Mouse (Mus musculus): Measurements from ENCODE around the gene Btnl10. TPM values are rescaled to one million over a fixed set of nuclear protein-coding genes. Genes with fewer than 3 reads are reported as not detected.
"Not testable (repeated sequence)": the region's sequence is repeated elsewhere in the genome, so short reads cannot be mapped to it uniquely, and the experiment has no call there.

The Btnl10 gene
- total and polyA plus RNA-seq, 3 experiments: 0.04 TPM; not detected in 2

DNA sequence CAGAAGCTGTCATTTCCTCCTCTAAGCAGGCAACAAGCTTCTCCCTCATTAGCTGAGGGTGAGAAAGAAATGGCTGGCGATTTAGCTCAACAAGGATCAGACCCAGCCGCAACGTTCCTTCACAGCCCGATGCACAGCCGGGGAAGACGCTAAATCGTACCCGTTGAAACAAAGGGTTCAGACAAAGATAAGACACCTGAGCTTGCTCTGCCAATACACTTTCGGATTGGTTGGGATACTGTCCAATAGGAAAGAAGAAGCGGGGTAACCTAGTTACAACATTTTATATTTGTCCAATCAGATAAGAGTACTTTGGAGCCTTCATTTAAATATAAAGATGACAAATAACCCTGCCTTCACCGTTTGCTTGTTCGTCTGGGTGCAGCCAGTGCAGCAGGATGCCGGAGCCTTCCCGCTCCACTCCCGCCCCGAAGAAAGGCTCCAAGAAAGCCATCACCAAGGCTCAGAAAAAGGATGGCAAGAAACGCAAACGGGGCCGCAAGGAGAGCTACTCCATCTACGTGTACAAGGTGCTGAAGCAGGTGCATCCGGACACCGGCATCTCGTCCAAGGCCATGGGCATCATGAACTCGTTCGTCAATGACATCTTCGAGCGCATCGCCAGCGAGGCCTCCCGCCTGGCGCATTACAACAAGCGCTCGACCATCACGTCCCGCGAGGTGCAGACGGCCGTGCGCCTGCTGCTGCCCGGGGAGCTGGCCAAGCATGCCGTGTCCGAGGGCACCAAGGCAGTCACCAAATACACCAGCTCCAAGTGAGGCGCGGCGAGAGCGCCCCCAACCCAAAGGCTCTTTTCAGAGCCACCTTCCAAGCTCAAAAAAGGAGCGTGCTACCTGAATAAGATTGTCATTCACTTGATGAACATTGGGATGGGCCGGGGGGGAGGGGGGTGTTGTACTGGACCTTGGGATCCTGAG lies 31.1 kb downstream of the Btnl10 start, which contains the start of gene Hist3h2ba:
Gene Hist3h2ba (plus strand): TSS at position 379 of the 938 bp plus-strand sequence.
- Histone ChIP-seq H3K9ac (ENCODE audit: low read depth, low read length) (peak within 1 kb of the TSS; percentile 33), H3K27ac (peak within 1 kb of the TSS; percentile 24), H3K27me3 (ENCODE audit: control insufficient read depth, insufficient read depth, low read length) (0 out of 2 replicates have a peak, but pooled peaks cover 1% of the 10 kb centered on the region), H3K4me1 (ENCODE audit: control insufficient read depth, insufficient read depth, low read length) (peaks cover 1% of the 10 kb centered on the region; the same call in 1 of the 2 replicates), H3K4me3 (peak within 1 kb of the TSS; percentile 44), H3K36me3 (ENCODE audit: control insufficient read depth, insufficient read depth, low read length) (no peaks in the 10 kb centered on the region), H3K79me2 (replicated peaks; ENCODE audit: control insufficient read depth, insufficient read depth, low read length) (no peaks in the 10 kb centered on the region)
- intact Hi-C loops (cut with DNase I): no loop called here
- peak; percentile 56 to 61 for DNase-seq
- TF ChIP-seq EP300 (IDR thresholded peaks at IDR 0.05; ENCODE audit: insufficient read depth, low read depth, low read length) (no peak), CTCF (IDR thresholded peaks at IDR 0.05) (no peak), POLR2A (IDR thresholded peaks at IDR 0.05; ENCODE audit: insufficient read depth, low read depth, low read length) (peak; percentile 79)
- 1% methylated on average over 48 of the region's 48 CpGs for WGBS

GRCm38 (mm10) chr11:58949480-58950431 lies 32.0 kb downstream of the Btnl10 start:
- no peak for DNase-seq
- H3K79me2 ChIP-seq (replicated peaks; ENCODE audit: control insufficient read depth, insufficient read depth, low read length): no peaks in the 10 kb centered on the region
- 0 out of 2 replicates have a peak, but pooled peaks cover 1% of the 10 kb centered on the region for H3K27me3 ChIP-seq (ENCODE audit: control insufficient read depth, insufficient read depth, low read length)
- 42% methylated on average over 20 of the region's 20 CpGs for WGBS
- no peak for TF ChIP-seq EP300 (IDR thresholded peaks at IDR 0.05; ENCODE audit: insufficient read depth, low read depth, low read length)
- no peak for TF ChIP-seq POLR2A (IDR thresholded peaks at IDR 0.05; ENCODE audit: insufficient read depth, low read depth, low read length)
- no peak for TF ChIP-seq CTCF (IDR thresholded peaks at IDR 0.05)
- no peak overlapping the region for H3K9ac ChIP-seq (ENCODE audit: low read depth, low read length)
- no peak overlapping the region for H3K27ac ChIP-seq
- H3K4me1 ChIP-seq (ENCODE audit: control insufficient read depth, insufficient read depth, low read length): peaks cover 1% of the 10 kb centered on the region; the same call in 1 of the 2 replicates
- H3K36me3 ChIP-seq (ENCODE audit: control insufficient read depth, insufficient read depth, low read length): no peaks in the 10 kb centered on the region
- intact Hi-C loops (cut with DNase I): no loop called here
- H3K4me3 ChIP-seq: no peak overlapping the region

GRCm38 (mm10) chr11:58951210-58951609 lies 33.5 kb downstream of the Btnl10 start:
- Histone ChIP-seq H3K36me3 (ENCODE audit: control insufficient read depth, insufficient read depth, low read length) (peaks cover 3% of the 10 kb centered on the region), H3K9ac (ENCODE audit: low read depth, low read length) (no peak overlapping the region), H3K4me3 (no peak overlapping the region), H3K27ac (no peak overlapping the region), H3K27me3 (ENCODE audit: control insufficient read depth, insufficient read depth, low read length) (0 out of 2 replicates have a peak, but pooled peaks cover 1% of the 10 kb centered on the region), H3K4me1 (ENCODE audit: control insufficient read depth, insufficient read depth, low read length) (peaks cover 1% of the 10 kb centered on the region; the same call in 1 of the 2 replicates), H3K79me2 (replicated peaks; ENCODE audit: control insufficient read depth, insufficient read depth, low read length) (no peaks in the 10 kb centered on the region)
- 86% methylated on average over 5 of the region's 5 CpGs for WGBS
- TF ChIP-seq POLR2A (IDR thresholded peaks at IDR 0.05; ENCODE audit: insufficient read depth, low read depth, low read length) (no peak), CTCF (IDR thresholded peaks at IDR 0.05) (no peak), EP300 (IDR thresholded peaks at IDR 0.05; ENCODE audit: insufficient read depth, low read depth, low read length) (no peak)
- intact Hi-C loops (cut with DNase I): no loop called here
- no peak for DNase-seq

GRCm38 (mm10) chr11:58953351-58954169 lies 35.9 kb downstream of the Btnl10 start:
- intact Hi-C loops (cut with DNase I): loop anchor here (2.0 kb wide), 2 partner anchors 15 to 25 kb away; partner anchors contain the start of gene Rnf187
- Histone ChIP-seq H3K27me3 (ENCODE audit: control insufficient read depth, insufficient read depth, low read length) (0 out of 2 replicates have a peak, but pooled peaks cover 1% of the 10 kb centered on the region), H3K79me2 (replicated peaks; ENCODE audit: control insufficient read depth, insufficient read depth, low read length) (no peaks in the 10 kb centered on the region), H3K9ac (ENCODE audit: low read depth, low read length) (peak overlapping the region; percentile 74), H3K27ac (peak overlapping the region; percentile 99), H3K36me3 (ENCODE audit: control insufficient read depth, insufficient read depth, low read length) (peaks cover 8% of the 10 kb centered on the region), H3K4me1 (ENCODE audit: control insufficient read depth, insufficient read depth, low read length) (peaks cover 9% of the 10 kb centered on the region), H3K4me3 (peak overlapping the region; percentile 89)
- DNase-seq: no peak
- 1% methylated on average over 33 of the region's 33 CpGs for WGBS
- no peak for TF ChIP-seq CTCF (IDR thresholded peaks at IDR 0.05)
- no peak for TF ChIP-seq POLR2A (IDR thresholded peaks at IDR 0.05; ENCODE audit: insufficient read depth, low read depth, low read length)
- TF ChIP-seq EP300 (IDR thresholded peaks at IDR 0.05; ENCODE audit: insufficient read depth, low read depth, low read length): no peak

GRCm38 (mm10) chr11:58954170-58954419 lies 36.4 kb downstream of the Btnl10 start:
- under 1% methylated on average over 17 of the region's 17 CpGs for WGBS
- peak in 1 of 2 experiments; percentile 76 for DNase-seq
- Histone ChIP-seq H3K4me3 (peak overlapping the region; percentile 89), H3K9ac (ENCODE audit: low read depth, low read length) (peak overlapping the region; percentile 74), H3K27ac (peak overlapping the region; percentile 99)
- not testable (repeated sequence) for H3K4me1 ChIP-seq (ENCODE audit: control insufficient read depth, insufficient read depth, low read length); H3K79me2 ChIP-seq (replicated peaks; ENCODE audit: control insufficient read depth, insufficient read depth, low read length); H3K27me3 ChIP-seq (ENCODE audit: control insufficient read depth, insufficient read depth, low read length); H3K36me3 ChIP-seq (ENCODE audit: control insufficient read depth, insufficient read depth, low read length)
- intact Hi-C loops (cut with DNase I): loop anchor here (2.0 kb wide), 1 partner anchor 25 kb away; no protein-coding TSS in a partner anchor

Measured in heart, adult 2 months (tissue).